Comparison of ENCODE assay signal across 8 mouse cellular contexts in the genomic region with DNA sequence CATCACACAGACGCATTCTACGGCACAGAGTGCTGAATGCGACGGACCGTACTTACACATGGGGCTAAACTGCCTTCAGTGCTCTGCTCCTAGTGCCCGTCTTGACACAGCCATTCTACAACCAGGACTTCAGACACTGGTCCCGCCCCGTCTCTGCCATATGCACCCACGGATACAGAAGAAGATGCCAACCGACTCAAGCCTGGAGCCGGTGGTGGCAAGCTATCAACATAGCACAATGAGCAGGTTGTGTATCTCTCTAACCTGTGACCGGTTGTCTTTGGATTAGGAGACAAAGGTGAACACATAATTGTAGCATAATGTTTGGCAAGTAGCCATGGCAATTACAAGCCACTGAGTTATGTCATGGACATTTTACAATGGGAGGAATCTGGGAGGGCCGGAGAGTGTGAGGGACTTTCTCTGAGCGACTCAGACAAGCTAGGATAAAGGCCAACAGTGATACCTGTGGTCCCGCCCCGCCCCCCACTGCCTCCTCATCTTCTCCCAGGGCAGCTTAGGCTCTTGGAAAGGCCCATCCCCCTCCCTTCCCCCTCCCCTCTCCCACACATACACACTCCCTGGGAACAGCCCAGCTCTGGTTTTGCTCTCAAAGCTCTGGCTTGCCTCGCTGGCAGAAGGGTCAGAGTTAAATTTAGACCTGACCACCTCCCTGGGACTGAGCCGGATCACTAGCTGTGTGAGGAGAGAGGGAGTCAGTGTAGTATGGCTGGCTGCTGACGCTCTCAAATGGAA.
DNase-seq lines count a peak whose midpoint lies in the region; ATAC-seq and TF ChIP-seq lines count a peak whose summit lies in the region.

No protein-coding gene starts in this region.

- DNase-seq in lung, embryonic 14.5 days, result peak; percentile 53
- DNase-seq in lung, postnatal 36 days, result no peak
- peak; percentile 72 for DNase-seq in gastrocnemius, postnatal 14 days
- DNase-seq in midbrain, embryonic 10.5 days (ENCODE audit: low spot score), result no peak
- DNase-seq in spleen, adult 12 weeks (ENCODE audit: low spot score), result no peak
- DNase-seq in thymus, postnatal 25 days, result no peak

- intact Hi-C loops in gastrocnemius, postnatal 14 days (cut with DNase I; ENCODE audit: low total_unique reads), result no loop called here

- no peak overlapping the region for H3K9ac ChIP-seq in lung, embryonic 14.5 days
- no peak overlapping the region for H3K9ac ChIP-seq in intestine, embryonic 15.5 days

- no peaks in the 10 kb centered on the region for H3K36me3 ChIP-seq in lung, embryonic 14.5 days (ENCODE audit: insufficient read depth)
- H3K36me3 ChIP-seq in intestine, embryonic 15.5 days, result no peaks in the 10 kb centered on the region
- H3K36me3 ChIP-seq in midbrain, embryonic 10.5 days, result no peaks in the 10 kb centered on the region

- TF ChIP-seq CTCF in lung, embryonic 14.5 days (IDR thresholded peaks at IDR 0.05; ENCODE audit: low read depth), result no peak

- H3K4me2 ChIP-seq in lung, embryonic 14.5 days, result no peak overlapping the region
- peak overlapping the region; percentile 2 for H3K4me2 ChIP-seq in intestine, embryonic 15.5 days (replicated peaks)

- peaks cover 26% of the 10 kb centered on the region; the same call in 1 of the 2 replicates for H3K4me1 ChIP-seq in lung, embryonic 14.5 days (ENCODE audit: insufficient read depth)
- H3K4me1 ChIP-seq in intestine, embryonic 15.5 days (replicated peaks), result peaks cover 22% of the 10 kb centered on the region
- peaks cover 22% of the 10 kb centered on the region for H3K4me1 ChIP-seq in midbrain, embryonic 10.5 days

- no peaks in the 10 kb centered on the region for H3K27me3 ChIP-seq in lung, embryonic 14.5 days (ENCODE audit: insufficient read depth, low read length)
- H3K27me3 ChIP-seq in intestine, embryonic 15.5 days (replicated peaks), result no peaks in the 10 kb centered on the region
- H3K27me3 ChIP-seq in midbrain, embryonic 10.5 days (ENCODE audit: low read depth, poor library complexity, severe bottlenecking), result no peaks in the 10 kb centered on the region

- H3K4me3 ChIP-seq in lung, embryonic 14.5 days (ENCODE audit: low read depth, low read length), result no peak overlapping the region
- no peak overlapping the region for H3K4me3 ChIP-seq in intestine, embryonic 15.5 days (replicated peaks)
- H3K4me3 ChIP-seq in midbrain, embryonic 10.5 days, result no peak overlapping the region

- ATAC-seq in lung, embryonic 14.5 days (ENCODE audit: insufficient read depth), result peak; percentile 71; the same call in 1 of the 2 replicates
- ATAC-seq in intestine, embryonic 15.5 days, result peak; percentile 71
- ATAC-seq in megakaryocyte progenitor cell, adult 5-6 weeks (replicated peaks; ENCODE audit: poor library complexity), result no peak

- H3K27ac ChIP-seq in lung, embryonic 14.5 days (ENCODE audit: low read depth), result peak overlapping the region; percentile 78
- peak overlapping the region; percentile 88 for H3K27ac ChIP-seq in intestine, embryonic 15.5 days
- H3K27ac ChIP-seq in midbrain, embryonic 10.5 days (replicated peaks), result peak overlapping the region; percentile 49; the same call in 1 of the 2 replicates

- 47% methylated on average over 19 of the region's 19 CpGs for WGBS in lung, embryonic 14.5 days
- 34% methylated on average over 19 of the region's 19 CpGs for WGBS in intestine, embryonic 15.5 days
- WGBS in midbrain, embryonic 10.5 days, result 51% methylated on average over 19 of the region's 19 CpGs

- H3K9me3 ChIP-seq in lung, embryonic 14.5 days (ENCODE audit: low read depth, low read length), result no peaks in the 10 kb centered on the region
- no peaks in the 10 kb centered on the region for H3K9me3 ChIP-seq in intestine, embryonic 15.5 days
- H3K9me3 ChIP-seq in midbrain, embryonic 10.5 days (replicated peaks), result no peaks in the 10 kb centered on the region

Comparison
In these comparisons a context has a peak if more than half of its experiments do, and no peak if none do; other contexts are left out.
1. DNase-seq: peak in lung, embryonic 14.5 days (single experiment) and gastrocnemius, postnatal 14 days (single experiment); none in lung, postnatal 36 days (single experiment), midbrain, embryonic 10.5 days (single experiment), spleen, adult 12 weeks (single experiment) and thymus, postnatal 25 days (single experiment).
2. Peak in every context shown above with its lines, with median percentiles within 50 percentile points of each other: H3K27ac ChIP-seq.